Mouse (Mus musculus) gastrocnemius, postnatal 25 days (tissue): ENCODE measurements around the gene Wnt3. TPM values are rescaled to one million over a fixed set of nuclear protein-coding genes. Genes with fewer than 3 reads are reported as not detected.

Source experiments
- DNase-seq: peaks from one replicate; pipeline ENCODE4 v3.0.0; 2022
- total RNA-seq, 2 experiments: library from RNA; stranded (reverse); gene quantifications; 1 replicate in 1 of 2; 2 replicates in 1 of 2; pipeline ENCODE4 v1.2.3; 2021

Wnt3 gene
- total RNA-seq, 2 experiments from 2014 or later = not detected

DNA sequence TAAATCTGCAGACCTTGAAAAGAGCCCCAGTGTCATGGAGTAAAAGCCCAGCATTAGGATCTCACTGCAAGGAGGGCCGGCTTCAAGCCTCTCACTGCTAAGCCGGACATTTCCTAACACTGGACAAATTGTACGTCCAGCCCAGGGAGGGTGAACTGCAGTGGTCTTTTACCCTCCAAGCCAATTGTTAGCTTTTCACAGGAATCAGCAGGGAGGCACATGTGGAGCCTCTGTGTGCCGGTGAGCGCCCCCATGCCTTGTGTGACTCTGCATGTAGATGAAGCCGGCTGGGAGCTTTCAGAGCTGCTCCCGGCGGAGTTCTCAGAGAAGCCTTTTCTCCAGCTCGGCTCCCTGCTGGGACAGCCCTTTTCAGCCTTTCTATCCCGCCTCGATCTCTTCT lies 66.9 kb downstream of the Wnt3 start:
- DNase-seq = no peak

DNA sequence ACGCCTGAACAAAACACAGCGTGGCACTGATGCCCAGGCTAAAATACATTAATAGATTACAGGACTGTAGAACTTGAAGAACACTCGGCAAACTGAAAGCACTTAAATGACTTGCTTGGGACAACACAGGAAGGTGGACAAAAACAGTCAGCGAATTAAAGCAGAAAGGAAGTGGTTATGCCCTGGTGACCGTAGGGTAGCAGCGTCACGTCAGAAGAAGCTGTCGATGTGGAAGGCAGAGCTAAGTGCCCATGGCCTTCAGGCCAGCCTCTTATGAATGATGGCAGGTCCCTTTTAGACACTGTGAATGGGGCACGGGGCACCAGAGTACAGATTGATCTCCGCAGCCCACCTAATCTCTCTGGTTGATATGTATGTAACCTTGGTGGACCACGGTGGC lies 74.3 kb downstream of the Wnt3 start:
- DNase-seq = no peak

DNA sequence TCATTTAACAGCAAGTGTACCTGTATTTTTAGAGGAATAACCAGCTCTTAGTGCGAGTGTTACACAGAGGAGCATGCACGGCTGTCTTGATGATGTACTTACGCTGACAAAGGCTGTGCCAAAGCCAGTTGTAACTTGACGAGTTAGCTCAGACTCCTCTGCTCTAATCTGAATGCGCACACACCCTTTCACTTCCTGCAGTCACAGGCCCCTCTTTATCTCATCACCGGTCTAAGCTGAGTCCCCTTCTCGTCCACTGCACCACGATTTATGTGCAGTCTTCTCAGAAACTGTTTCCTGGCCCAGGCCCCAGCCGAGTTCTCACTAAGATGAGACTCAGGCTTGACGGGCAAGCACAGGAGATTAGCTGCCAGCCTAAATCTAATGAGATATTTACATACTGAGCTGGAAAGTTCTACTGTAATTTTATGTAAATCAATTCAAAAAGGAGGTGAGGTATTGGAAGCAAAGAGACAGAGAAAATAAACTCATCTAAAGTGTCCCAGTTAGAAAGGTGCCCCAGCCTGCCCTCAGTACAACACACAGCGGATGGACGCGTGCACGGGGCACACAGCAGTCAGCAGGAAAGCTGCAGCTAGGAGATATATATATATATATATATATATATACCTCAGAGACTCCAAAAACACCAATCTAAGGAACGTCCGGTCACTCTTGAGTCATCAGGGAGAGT lies 78.8 kb downstream of the Wnt3 start:
- DNase-seq = no peak

DNA sequence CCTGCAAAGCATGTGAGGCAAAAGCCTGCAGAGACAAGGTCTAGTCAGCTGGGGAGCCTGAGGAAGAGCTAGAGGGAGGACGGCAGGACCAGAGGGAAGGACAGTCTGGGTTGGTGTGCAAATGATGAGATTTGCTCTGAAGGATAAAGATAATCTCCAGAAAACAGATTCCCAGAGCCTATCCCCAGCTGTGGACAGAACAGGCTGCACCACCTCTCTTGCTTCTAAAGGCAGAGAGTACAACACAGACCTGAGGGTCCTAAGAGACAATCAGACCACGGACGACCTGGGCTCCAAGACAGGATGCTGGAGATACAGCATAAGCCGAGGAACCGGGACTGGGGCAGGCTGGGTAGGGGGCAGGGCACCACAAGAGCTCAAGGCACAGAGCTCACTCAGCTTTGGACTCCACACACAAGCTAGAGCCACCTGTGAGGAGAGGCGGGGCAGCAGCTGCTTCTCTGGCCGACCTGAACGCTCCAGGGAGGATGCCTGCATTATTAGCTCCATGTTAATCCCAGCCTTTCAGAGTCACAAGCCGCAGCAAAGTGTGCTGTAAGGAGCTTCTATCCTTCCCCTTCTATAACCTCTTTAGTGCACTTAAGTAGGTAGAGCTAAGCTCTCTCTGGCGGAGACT lies 79.5 kb downstream of the Wnt3 start:
- no peak for DNase-seq

DNA sequence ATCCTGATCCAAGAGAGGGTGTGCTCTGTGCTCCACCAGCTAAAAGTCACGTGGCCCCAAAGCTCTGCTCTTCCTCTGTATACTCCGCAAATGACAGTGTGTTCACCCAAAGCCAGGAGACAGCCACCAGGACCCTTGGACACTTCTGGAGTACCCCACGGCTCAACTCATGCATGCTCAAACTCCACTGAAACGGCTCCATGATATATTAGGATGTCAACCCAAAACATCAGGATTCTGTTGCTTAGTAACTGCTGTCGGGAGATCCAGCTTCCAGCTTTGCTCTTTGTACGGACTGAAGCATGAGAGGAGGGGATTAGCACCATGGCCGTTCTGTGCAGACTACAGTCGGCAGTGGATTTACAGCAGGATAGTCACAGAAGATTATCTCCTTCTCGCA lies 80.3 kb downstream of the Wnt3 start:
- DNase-seq = no peak

DNA sequence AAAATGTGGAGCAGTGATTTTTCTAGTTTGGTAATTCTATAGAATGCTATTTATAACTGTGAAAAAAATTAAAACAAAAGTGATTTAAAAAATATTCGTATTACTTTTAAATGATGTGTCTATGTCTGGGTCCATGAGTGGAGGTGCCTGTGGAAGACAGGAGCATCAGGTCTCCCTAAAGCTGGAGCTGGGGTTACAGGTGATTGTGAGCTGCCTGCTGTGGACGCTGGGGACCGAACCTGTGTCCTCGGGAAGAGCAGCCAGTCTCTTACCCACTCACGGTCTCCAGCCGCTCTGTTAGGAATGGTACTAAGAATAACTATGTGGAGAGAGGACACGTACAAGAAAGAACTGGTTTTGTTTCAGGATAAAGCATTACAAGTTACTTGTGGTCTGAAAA lies 82.7 kb downstream of the Wnt3 start:
- no peak for DNase-seq

DNA sequence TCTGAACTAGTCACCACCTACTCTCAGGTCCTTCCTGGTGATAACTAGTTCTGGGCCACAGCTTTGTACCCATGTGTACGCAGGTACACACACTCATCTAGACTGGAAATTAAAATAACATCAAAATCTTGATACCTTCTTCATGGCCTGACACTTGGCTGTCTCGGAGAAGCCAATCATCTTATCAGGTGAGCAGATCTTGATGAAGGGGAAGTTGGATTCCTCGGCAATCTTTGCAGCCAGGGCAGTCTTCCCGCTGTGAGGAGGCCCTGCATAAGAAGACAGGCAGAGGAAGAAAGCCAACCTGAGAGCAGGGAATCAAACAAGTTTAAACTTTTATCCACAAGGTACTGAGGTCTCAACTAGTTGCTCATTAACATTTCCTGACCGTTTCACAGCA lies 84.8 kb downstream of the Wnt3 start:
- DNase-seq = no peak

DNA sequence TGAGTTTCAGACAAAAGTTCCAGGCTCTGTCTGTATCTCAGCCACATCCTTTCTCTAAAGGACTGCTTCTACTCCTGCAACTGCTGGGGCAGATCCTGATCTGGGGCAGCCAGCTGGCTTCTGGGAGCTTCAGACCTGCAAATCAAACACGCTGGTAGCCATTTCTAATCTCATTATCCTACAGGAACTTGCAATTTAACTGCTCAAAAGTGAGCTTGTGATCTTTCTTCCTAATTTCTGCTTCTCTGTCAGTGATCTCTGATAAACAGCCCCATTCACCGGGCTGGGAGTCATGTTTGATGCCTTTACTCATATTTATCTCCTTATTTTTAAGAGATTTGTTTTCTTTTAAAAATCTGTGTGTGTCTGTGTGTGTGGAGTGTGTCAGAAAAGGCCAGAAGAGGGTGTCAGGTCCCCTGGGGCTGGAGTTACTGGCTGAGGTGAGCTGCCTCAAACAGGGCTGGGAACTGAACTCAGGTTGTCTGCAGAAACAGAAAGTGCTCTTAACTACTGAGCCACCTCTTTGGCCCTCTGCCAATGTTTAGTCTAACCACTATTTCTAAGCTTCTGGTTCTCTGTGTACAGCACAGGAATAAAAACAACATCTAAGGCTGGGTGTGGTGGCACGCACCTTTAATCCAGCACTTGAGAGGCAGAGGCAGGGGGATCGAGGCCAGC lies 86.1 kb downstream of the Wnt3 start:
- no peak for DNase-seq

DNA sequence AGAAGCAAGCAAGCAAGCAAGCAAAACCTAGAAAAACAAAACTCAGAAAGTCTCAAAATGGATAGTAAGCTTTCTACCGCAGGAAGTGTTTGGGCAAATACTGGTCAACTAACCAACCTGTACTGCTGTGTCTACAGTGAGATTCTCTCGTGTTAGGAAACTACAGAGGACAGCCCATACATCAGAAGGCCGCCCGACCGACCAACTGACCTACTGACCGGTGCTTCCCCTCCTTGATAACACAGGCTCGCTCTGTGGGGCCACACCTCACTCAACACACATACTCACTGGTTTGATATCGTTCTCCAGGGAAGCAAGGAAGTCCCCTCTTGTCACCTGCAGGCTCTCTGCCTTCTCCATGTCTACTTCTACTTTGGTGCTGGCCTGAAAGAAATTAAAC lies 89.0 kb downstream of the Wnt3 start:
- no peak for DNase-seq

DNA sequence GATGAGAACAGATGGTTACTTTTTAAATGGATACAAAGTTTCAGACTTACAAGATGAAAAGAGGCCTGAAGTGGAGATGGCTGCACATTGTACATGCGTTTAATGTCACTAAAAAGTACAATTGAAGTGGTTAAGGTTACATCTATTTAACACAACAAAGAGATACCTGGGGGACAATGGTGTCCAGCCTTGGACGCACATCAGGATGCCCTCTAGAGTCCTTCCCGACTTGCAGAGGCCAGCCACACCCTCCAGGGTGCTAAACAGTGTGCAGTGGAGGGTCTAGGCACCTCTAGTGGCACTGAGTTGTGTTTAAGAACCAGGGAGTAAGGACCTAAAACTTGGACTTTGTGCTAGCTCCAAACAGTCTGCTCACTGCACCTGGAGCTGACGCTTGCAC lies 90.5 kb downstream of the Wnt3 start:
- no peak for DNase-seq

DNA sequence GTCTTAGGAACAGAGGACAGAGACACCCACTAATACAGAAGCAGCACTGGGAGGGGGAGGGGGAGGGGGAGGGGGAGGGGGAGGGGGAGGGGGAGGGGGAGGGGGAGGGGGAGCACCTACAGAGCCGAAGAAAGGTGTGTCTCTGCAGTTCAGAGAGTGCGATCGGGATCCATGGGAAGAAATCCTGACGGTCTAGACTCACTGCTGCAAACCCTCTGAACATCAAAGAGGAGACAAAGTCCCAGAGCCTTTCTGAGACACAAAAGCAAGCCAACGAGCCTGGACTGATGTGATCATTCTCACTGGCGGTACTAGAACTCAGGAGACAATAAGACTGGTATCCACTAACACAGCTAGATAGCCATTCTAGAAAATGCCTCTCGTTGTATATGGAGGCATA lies 91.4 kb downstream of the Wnt3 start:
- no peak for DNase-seq

Other genes starting within 250 kb of the Wnt3 start
- not detected for gene Gm884, start 153.0 kb upstream of the Wnt3 start, total RNA-seq
- not detected for gene Lyzl6, start 135.3 kb upstream of the Wnt3 start, total RNA-seq
- gene Rprml, start 124.6 kb upstream of the Wnt3 start, total RNA-seq = not detected
- gene Gosr2, start 76.3 kb upstream of the Wnt3 start, total RNA-seq = 10 to 100 TPM; 38.9 to 40.4 TPM
- under 1 TPM in 1 of 2 experiments, not detected in 1; 0.08 TPM for gene Wnt9b, start 24.3 kb upstream of the Wnt3 start, total RNA-seq
- 10 to 100 TPM; 15.9 to 23.5 TPM for gene Nsf, start 179.9 kb downstream of the Wnt3 start, total RNA-seq
- gene Arf2, start 192.6 kb downstream of the Wnt3 start, total RNA-seq = 10 to 100 TPM; 16.7 to 17.3 TPM